Mouse (Mus musculus) heart, adult 2 months (tissue): Measurements from ENCODE around the gene Polr2c. TPM values are rescaled to one million over a fixed set of nuclear protein-coding genes. Genes with fewer than 3 reads are reported as not detected.
A peak's percentile ranks its signal among the peaks of the same experiment; 100 is the strongest.
"Not testable (repeated sequence)": the region's sequence is repeated elsewhere in the genome, so short reads cannot be mapped to it uniquely, and the experiment has no call there.

Experiments
- DNase-seq, 2 experiments: peaks; one replicate each; pipeline ENCODE4 v3.0.0; 2021
- H3K27ac ChIP-seq: fragments of 200-600 bp; 2 replicates; pipeline ENCODE4 v1.8.1; 2022
- H3K27me3 ChIP-seq: fragments of 200-500 bp; 2 replicates; pipeline ENCODE4 v1.6.1; 2012; ENCODE audit warnings: mild to moderate bottlenecking, low read length, inconsistent platforms, mixed read lengths; ENCODE audit not compliant: control insufficient read depth, insufficient read depth
- H3K36me3 ChIP-seq: fragments of 200-500 bp; 2 replicates; pipeline ENCODE4 v1.6.1; 2012; ENCODE audit warnings: low read length, inconsistent platforms; ENCODE audit not compliant: control insufficient read depth, insufficient read depth
- H3K4me1 ChIP-seq: fragments of 200-500 bp; 2 replicates; pipeline ENCODE4 v1.6.1; 2011; ENCODE audit warnings: low read length; ENCODE audit not compliant: control insufficient read depth, insufficient read depth
- H3K4me3 ChIP-seq: fragments of 200-600 bp; 2 replicates; pipeline ENCODE4 v1.8.1; 2022
- H3K79me2 ChIP-seq: fragments of 200-500 bp; replicated peaks from 2 replicates; pipeline ENCODE4 v1.6.1; 2012; ENCODE audit warnings: mild to moderate bottlenecking, inconsistent platforms, low read length, moderate library complexity, mixed read lengths; ENCODE audit not compliant: control insufficient read depth, insufficient read depth
- H3K9ac ChIP-seq: fragments of 200-500 bp; 2 replicates; pipeline ENCODE4 v1.6.1; 2012; ENCODE audit warnings: low read depth, mild to moderate bottlenecking, control low read depth, inconsistent platforms, low read length, mixed read lengths
- CTCF ChIP-seq: fragments of 200-600 bp; IDR thresholded peaks from 2 replicates; pipeline ENCODE4 v1.8.1; 2022; ENCODE audit warnings: antibody characterized with exemption, mild to moderate bottlenecking, moderate library complexity
- EP300 ChIP-seq: fragments of 200-500 bp; IDR thresholded peaks from 2 replicates; pipeline ENCODE4 v1.6.1; 2011; ENCODE audit warnings: low read depth, low read length, control low read depth; ENCODE audit not compliant: insufficient read depth
- POLR2A ChIP-seq: fragments of 200-500 bp; IDR thresholded peaks from 2 replicates; pipeline ENCODE4 v1.6.1; 2011; ENCODE audit warnings: mild to moderate bottlenecking, low read depth, low read length, control low read depth; ENCODE audit not compliant: insufficient read depth
- WGBS: fragments of 180-500 bp; shearing (Covaris S2); methylation state at CpG from one replicate; pipeline ENCODE4 v1.1.7; 2018; 5-methylcytosine and 5-hydroxymethylcytosine counted together
- intact Hi-C: fragments of 180-260 bp; cut with DNase I; formaldehyde crosslinking; loops from one replicate; pipeline ENCODE4 v1.15.1; 2025
- polyA plus RNA-seq: library from polyadenylated mRNA; depleted of rRNA; stranded (reverse); fragments of >200 nt; gene quantifications from 2 replicates; pipeline ENCODE4 v1.2.3, GENCODE M21; 2012
- total RNA-seq, 2 experiments: library from RNA; stranded (reverse); gene quantifications; 2 replicates each; pipeline ENCODE4 v1.2.3; 2021

Gene Polr2c
- total and polyA plus RNA-seq, 3 experiments = 55.9 to 142 (median 69.5) TPM

DNA sequence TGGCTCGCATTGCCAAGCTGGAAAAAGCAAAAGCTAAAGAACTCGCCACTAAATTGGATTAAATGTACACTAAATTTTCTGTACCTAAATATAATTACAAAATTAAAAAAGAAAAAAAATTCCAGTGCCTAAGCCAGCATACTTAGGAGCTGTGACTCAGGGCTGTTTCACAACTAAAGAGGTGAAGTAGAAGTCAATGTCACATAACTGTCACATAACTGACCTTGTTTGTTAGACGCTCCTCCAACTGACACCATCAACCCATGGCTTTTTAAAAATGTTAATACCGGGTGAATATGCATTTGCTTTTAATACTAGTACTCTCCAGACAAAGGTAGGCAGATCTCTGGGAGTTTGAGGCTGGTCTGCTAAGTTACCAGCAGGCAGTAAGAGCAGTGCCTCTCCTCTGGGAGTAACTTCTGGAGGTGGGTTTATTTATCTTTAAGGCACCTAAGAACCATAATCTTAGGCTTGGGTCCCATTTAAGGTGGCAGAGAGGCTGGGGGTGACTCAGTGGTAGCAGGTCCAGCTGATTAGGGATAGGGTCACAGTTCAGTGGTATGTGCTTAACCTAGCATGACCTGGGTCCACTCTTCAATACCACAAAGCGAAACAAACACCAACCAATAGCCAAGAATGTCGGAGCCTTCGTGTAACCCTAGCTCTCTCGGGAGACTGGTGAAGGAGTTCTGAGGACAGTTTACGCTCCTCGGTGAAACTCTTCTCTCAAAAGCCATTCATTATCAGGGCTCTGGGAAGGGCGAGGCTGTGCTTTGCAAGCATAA is 20.6 kb upstream of the Polr2c start:
- Histone ChIP-seq H3K27me3 (no peaks in the 10 kb centered on the region), H3K27ac (peak overlapping the region; percentile 96), H3K9ac (peak overlapping the region; percentile 68), H3K4me1 (peaks cover 4% of the 10 kb centered on the region), H3K4me3 (peak overlapping the region; percentile 70), H3K36me3 (peaks cover 5% of the 10 kb centered on the region; the same call in 1 of the 2 replicates), H3K79me2 (peaks cover 5% of the 10 kb centered on the region)
- DNase-seq = no peak
- intact Hi-C loops = loop anchor here (2.0 kb wide), 1 partner anchor 14 kb away; no protein-coding TSS in a partner anchor
- TF ChIP-seq POLR2A = no peak
- no peak for TF ChIP-seq CTCF
- TF ChIP-seq EP300 = no peak
- WGBS = 60% methylated on average over 11 of the region's 11 CpGs

DNA sequence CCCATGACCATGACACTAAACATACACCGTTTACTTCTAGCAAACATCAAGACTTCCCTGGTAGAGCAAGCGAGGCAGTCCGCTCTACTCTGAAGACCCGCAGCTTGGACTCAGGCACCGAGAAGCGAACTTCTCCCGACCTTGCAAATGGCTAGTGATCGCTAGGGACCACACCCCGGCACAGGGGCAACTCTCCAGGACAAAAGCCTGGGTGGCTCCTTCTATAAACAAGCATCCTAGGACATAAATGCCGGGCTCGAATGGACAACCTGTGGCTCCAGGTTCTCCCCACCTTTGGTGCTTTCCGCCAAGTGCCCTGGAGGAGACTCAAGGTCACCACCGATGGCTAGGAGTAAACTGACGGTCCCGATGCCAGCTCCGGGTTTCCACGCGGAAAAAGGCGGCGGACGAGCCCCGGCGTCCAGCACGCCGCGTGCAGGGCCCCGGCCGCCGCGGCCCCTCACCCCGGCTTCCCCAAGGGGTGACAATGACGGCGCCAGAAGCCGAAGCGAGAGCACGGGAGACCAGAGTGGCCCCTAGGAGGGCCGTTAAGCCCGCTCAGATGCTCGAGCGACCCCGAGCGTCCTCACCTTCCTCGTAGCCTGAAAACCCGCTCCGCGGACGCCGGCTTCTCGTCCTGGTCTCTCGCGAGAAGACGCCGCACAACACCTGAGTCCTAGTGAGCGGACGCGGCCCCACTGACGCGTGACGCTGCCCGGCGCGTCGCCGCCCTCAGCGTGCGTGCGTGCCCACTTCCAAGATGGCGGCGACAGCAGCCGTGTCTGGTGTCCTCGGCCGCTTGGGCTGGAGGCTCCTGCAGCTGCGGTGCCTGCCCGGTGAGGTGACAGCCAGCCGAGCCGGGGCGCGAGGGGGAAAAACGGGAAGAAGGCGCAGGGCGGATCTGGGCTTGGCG is 19.3 kb upstream of the Polr2c start, which contains the start of the genes Coq9 and Ciapin1:
Gene Coq9 (plus strand): TSS at position 660 of the 913 bp plus-strand sequence.
Gene Ciapin1 (minus strand): TSS at position 697 of the 913 bp plus-strand sequence.
- intact Hi-C loops = loop anchor here (2.0 kb wide), 2 partner anchors 15 to 19 kb away; partner anchors contain the start of gene Polr2c
- peaks cover 2% of the 10 kb centered on the region for H3K4me1 ChIP-seq

DNA sequence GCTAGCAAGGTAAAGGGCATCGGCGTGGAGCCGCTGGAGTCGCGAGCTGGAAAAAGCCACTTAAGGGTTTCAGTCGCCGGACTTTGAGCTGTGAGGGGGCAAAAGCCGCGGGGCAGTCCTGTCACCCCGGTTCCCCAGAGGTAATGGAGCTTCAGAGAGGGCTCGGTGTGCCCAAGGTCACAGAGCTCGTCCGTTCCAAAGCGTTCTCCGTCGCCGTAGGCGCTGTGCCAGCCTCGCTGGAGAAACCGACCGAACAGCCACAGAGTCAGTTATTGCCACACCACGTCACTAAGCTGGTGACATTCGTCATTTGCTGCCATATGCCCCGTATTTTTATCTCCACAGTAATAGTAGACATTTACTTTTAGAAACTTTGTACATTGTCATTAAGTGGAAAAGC is 18.6 kb upstream of the Polr2c start:
- H3K27me3 ChIP-seq = no peaks in the 10 kb centered on the region
- peak overlapping the region; percentile 96 for H3K27ac ChIP-seq
- peaks cover 2% of the 10 kb centered on the region; the same call in 1 of the 2 replicates for H3K36me3 ChIP-seq
- intact Hi-C loops = loop anchor here (2.0 kb wide), 1 partner anchor 18 kb away; the partner anchor contains the start of gene Polr2c
- H3K79me2 ChIP-seq = peaks cover 4% of the 10 kb centered on the region
- DNase-seq = peak in 1 of 2 experiments; percentile 87
- peak overlapping the region; percentile 70 for H3K4me3 ChIP-seq
- H3K4me1 ChIP-seq = peaks cover 2% of the 10 kb centered on the region
- H3K9ac ChIP-seq = peak overlapping the region; percentile 99
- 0% methylated on average over 24 of the region's 24 CpGs for WGBS
- TF ChIP-seq POLR2A (no peak; the same call in 1 of the 2 replicates), CTCF (no peak), EP300 (no peak)

More for the DNA sequence above, 19.3 kb upstream of the Polr2c start, which contains the start of the genes Coq9 and Ciapin1:
- under 1% methylated on average over 82 of the region's 82 CpGs for WGBS
- H3K27me3 ChIP-seq = no peaks in the 10 kb centered on the region
- H3K9ac ChIP-seq = peak within 1 kb of the TSS; percentile 99
- peaks cover 4% of the 10 kb centered on the region for H3K79me2 ChIP-seq
- peak within 1 kb of the TSS; percentile 70 for H3K4me3 ChIP-seq
- peaks cover 5% of the 10 kb centered on the region; the same call in 1 of the 2 replicates for H3K36me3 ChIP-seq
- TF ChIP-seq POLR2A (peak; percentile 88), CTCF (no peak), EP300 (peak; percentile 46; the same call in 1 of the 2 replicates)
- DNase-seq = peak; percentile 95 to 96
- peak within 1 kb of the TSS; percentile 96 for H3K27ac ChIP-seq

DNA sequence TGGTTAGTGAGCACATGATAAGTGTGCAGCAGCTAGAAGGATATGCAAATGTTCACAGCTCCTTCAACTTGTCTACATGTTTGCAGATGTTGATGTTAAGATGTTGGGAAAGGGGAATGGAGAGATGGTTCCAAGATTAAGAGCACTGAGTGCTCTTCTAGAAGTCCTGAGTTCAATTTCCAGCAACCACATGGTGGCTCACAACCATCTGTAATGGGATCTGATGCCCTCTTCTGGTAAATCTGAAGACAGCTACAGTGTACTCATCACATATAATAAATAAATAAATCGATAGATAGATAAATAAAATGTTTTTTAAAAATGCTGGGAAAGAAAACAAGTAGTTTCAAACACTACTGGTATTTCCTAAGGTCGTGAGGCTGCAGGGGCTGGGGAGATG is 16.1 kb upstream of the Polr2c start:
- 51% methylated on average over 2 of the region's 2 CpGs for WGBS
- intact Hi-C loops = no loop called here
- H3K4me3 ChIP-seq = no peak overlapping the region
- H3K27ac ChIP-seq = no peak overlapping the region
- H3K27me3 ChIP-seq = no peaks in the 10 kb centered on the region
- peaks cover 4% of the 10 kb centered on the region for H3K79me2 ChIP-seq
- TF ChIP-seq CTCF = peak; percentile 40
- no peak for TF ChIP-seq EP300
- DNase-seq = no peak
- H3K9ac ChIP-seq = no peak overlapping the region
- peaks cover 2% of the 10 kb centered on the region for H3K36me3 ChIP-seq
- H3K4me1 ChIP-seq = peaks cover 2% of the 10 kb centered on the region

DNA sequence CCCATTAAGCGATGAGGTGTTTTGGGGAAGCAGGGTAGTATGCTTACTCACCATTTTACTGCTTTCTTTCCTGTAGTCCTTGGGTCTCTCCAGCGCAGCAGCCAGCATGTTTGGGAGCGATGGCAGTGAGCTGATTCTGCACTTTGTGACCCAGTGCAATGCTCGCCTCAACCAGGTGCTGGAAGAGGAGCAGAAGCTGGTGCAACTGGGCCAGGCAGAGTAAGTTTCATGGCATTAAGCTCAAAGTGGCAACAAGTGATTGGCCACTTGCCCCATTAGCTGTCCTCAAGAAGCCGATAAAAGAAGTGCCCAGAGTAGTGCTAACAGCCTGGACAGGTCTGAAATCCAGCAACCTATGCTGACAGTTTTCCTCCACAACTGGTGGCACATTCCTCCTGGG is 7.2 kb upstream of the Polr2c start:
- Histone ChIP-seq H3K4me1 (no peaks in the 10 kb centered on the region), H3K79me2 (no peaks in the 10 kb centered on the region), H3K9ac (no peak overlapping the region), H3K36me3 (no peaks in the 10 kb centered on the region), H3K27ac (no peak overlapping the region), H3K4me3 (no peak overlapping the region), H3K27me3 (no peaks in the 10 kb centered on the region)
- no peak for TF ChIP-seq EP300
- TF ChIP-seq POLR2A = no peak
- no peak for TF ChIP-seq CTCF
- no peak for DNase-seq
- 75% methylated on average over 5 of the region's 5 CpGs for WGBS
- intact Hi-C loops = no loop called here

DNA sequence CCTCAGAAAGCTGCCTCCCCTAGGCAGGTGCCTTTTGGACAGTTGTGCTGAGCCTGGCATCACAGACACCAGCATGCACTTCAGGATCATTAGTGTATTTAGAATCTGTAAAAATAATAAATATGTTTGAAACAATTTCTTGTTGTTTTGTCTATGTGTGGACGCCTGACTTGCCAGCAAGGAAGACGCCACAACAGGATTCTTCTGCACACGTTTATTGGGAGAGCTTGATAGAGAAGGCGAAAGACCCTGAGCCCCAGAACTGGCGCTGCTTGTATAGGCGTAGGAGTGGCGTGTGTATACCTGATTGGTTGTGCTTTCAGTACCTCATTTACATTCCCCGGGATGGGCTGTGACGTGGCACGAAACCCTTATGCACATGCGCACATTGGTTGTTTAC is 2.5 kb upstream of the Polr2c start:
- H3K79me2 ChIP-seq, H3K27me3 ChIP-seq, intact Hi-C loops, H3K36me3 ChIP-seq, H3K4me3 ChIP-seq, H3K27ac ChIP-seq, DNase-seq, H3K4me1 ChIP-seq, H3K9ac ChIP-seq: not testable (repeated sequence)
- 89% methylated on average over 11 of the region's 11 CpGs for WGBS
